Mouse (Mus musculus): ENCODE results near the gene Nfic.

Gene Nfic

GRCm38 (mm10) chr10:81455181-81455895 lies at the start of gene Nfic:
TSS of gene Nfic (minus strand) at chr10:81455635.
- DNase-seq (ENCODE audit: low read depth, low spot score), result no peak

- DNase-seq (ENCODE audit: low read depth, low spot score), result peak; percentile 86
These were observed 47.2 kb upstream of the Nfic start for GRCm38 (mm10) chr10:81502658-81503057.

- DNase-seq (ENCODE audit: low read depth, low spot score), result no peak
These were observed 46.4 kb upstream of the Nfic start for GRCm38 (mm10) chr10:81501863-81502262.

- no peak for DNase-seq (ENCODE audit: low read depth, low spot score)
These were observed 44.6 kb upstream of the Nfic start, which contains the start of gene S1pr4 for GRCm38 (mm10) chr10:81500032-81500431. TSS of gene S1pr4 (minus strand) at chr10:81500132.

GRCm38 (mm10) chr10:81499250-81499901 lies 43.9 kb upstream of the Nfic start:
- DNase-seq (ENCODE audit: low read depth, low spot score), result peak; percentile 85

- peak; percentile 52 for DNase-seq (ENCODE audit: low read depth, low spot score)
These were observed 43.1 kb upstream of the Nfic start for GRCm38 (mm10) chr10:81498316-81499249.

GRCm38 (mm10) chr10:81497401-81498270 lies 42.2 kb upstream of the Nfic start:
- DNase-seq (ENCODE audit: low read depth, low spot score), result no peak

- no peak for DNase-seq (ENCODE audit: low read depth, low spot score)
These were observed 41.5 kb upstream of the Nfic start for GRCm38 (mm10) chr10:81496969-81497368.

- peak; percentile 98 for DNase-seq (ENCODE audit: low read depth, low spot score)
These were observed 40.9 kb upstream of the Nfic start, which contains the start of gene Ncln for GRCm38 (mm10) chr10:81496264-81496901. TSS of gene Ncln (minus strand) at chr10:81496392.

GRCm38 (mm10) chr10:81495616-81496263 lies 40.3 kb upstream of the Nfic start:
- DNase-seq (ENCODE audit: low read depth, low spot score), result no peak

GRCm38 (mm10) chr10:81495151-81495550 lies 39.7 kb upstream of the Nfic start:
- DNase-seq (ENCODE audit: low read depth, low spot score), result no peak

GRCm38 (mm10) chr10:81494260-81495041 lies 39.0 kb upstream of the Nfic start:
- DNase-seq (ENCODE audit: low read depth, low spot score), result no peak

- no peak for DNase-seq (ENCODE audit: low read depth, low spot score)
These were observed 38.3 kb upstream of the Nfic start for GRCm38 (mm10) chr10:81493601-81494220.

- DNase-seq (ENCODE audit: low read depth, low spot score), result no peak
These were observed 37.3 kb upstream of the Nfic start for GRCm38 (mm10) chr10:81492606-81493240.

GRCm38 (mm10) chr10:81491018-81491417 lies 35.6 kb upstream of the Nfic start:
- no peak for DNase-seq (ENCODE audit: low read depth, low spot score)

GRCm38 (mm10) chr10:81489941-81490340 lies 34.5 kb upstream of the Nfic start:
- DNase-seq (ENCODE audit: low read depth, low spot score), result no peak

GRCm38 (mm10) chr10:81488081-81488480 lies 32.6 kb upstream of the Nfic start:
- DNase-seq (ENCODE audit: low read depth, low spot score), result no peak

- DNase-seq (ENCODE audit: low read depth, low spot score), result no peak
These were observed 31.1 kb upstream of the Nfic start for GRCm38 (mm10) chr10:81486496-81486895.
